Mouse (Mus musculus): Measurements from ENCODE around the gene Nt5dc2.

Gene Nt5dc2

GRCm38 (mm10) chr14:31130236-31131220 lies at the start of gene Nt5dc2:
Nt5dc2 (plus strand) TSS chr14:31131053.
- no peak for DNase-seq (ENCODE audit: low spot score)

GRCm38 (mm10) chr14:31081147-31081546 lies 49.7 kb upstream of the Nt5dc2 start:
- no peak for DNase-seq (ENCODE audit: low spot score)

- DNase-seq (ENCODE audit: low spot score), result no peak
Measured at GRCm38 (mm10) chr14:31087433-31087832, 43.4 kb upstream of the Nt5dc2 start.

GRCm38 (mm10) chr14:31088515-31088914 lies 42.3 kb upstream of the Nt5dc2 start:
- no peak for DNase-seq (ENCODE audit: low spot score)

GRCm38 (mm10) chr14:31089918-31090317 lies 40.9 kb upstream of the Nt5dc2 start:
- DNase-seq (ENCODE audit: low spot score), result no peak

GRCm38 (mm10) chr14:31105156-31105555 lies 25.7 kb upstream of the Nt5dc2 start:
- no peak for DNase-seq (ENCODE audit: low spot score)

- DNase-seq (ENCODE audit: low spot score), result no peak
Measured at GRCm38 (mm10) chr14:31110613-31111012, 20.2 kb upstream of the Nt5dc2 start.

GRCm38 (mm10) chr14:31112187-31112586 lies 18.7 kb upstream of the Nt5dc2 start:
- DNase-seq (ENCODE audit: low spot score), result no peak

- DNase-seq (ENCODE audit: low spot score), result no peak
Measured at GRCm38 (mm10) chr14:31114011-31114410, 16.8 kb upstream of the Nt5dc2 start.

GRCm38 (mm10) chr14:31115522-31115921 lies 15.3 kb upstream of the Nt5dc2 start:
- no peak for DNase-seq (ENCODE audit: low spot score)

GRCm38 (mm10) chr14:31125106-31126075 lies 5.5 kb upstream of the Nt5dc2 start:
- DNase-seq (ENCODE audit: low spot score), result no peak

GRCm38 (mm10) chr14:31126826-31127225 lies 4.0 kb upstream of the Nt5dc2 start:
- no peak for DNase-seq (ENCODE audit: low spot score)

GRCm38 (mm10) chr14:31128101-31128825 lies 2.6 kb upstream of the Nt5dc2 start:
- DNase-seq (ENCODE audit: low spot score), result no peak

GRCm38 (mm10) chr14:31128826-31129219 lies 2.0 kb upstream of the Nt5dc2 start, which contains the start of gene Smim4:
Smim4 (minus strand) TSS chr14:31128956.
- peak; percentile 97 for DNase-seq (ENCODE audit: low spot score)

GRCm38 (mm10) chr14:31129326-31130235 lies 1.3 kb upstream of the Nt5dc2 start:
- DNase-seq (ENCODE audit: low spot score), result no peak

- no peak for DNase-seq (ENCODE audit: low spot score)
Measured at GRCm38 (mm10) chr14:31131272-31131821, 494 bp downstream of the Nt5dc2 start.

GRCm38 (mm10) chr14:31132031-31132430 lies 1.2 kb downstream of the Nt5dc2 start:
- no peak for DNase-seq (ENCODE audit: low spot score)

GRCm38 (mm10) chr14:31132491-31132975 lies 1.7 kb downstream of the Nt5dc2 start:
- no peak for DNase-seq (ENCODE audit: low spot score)

- DNase-seq (ENCODE audit: low spot score), result no peak
Measured at GRCm38 (mm10) chr14:31133023-31133665, 2.3 kb downstream of the Nt5dc2 start.
